Mouse (Mus musculus): ENCODE measurements around the gene Opa1.

The Opa1 gene

DNA sequence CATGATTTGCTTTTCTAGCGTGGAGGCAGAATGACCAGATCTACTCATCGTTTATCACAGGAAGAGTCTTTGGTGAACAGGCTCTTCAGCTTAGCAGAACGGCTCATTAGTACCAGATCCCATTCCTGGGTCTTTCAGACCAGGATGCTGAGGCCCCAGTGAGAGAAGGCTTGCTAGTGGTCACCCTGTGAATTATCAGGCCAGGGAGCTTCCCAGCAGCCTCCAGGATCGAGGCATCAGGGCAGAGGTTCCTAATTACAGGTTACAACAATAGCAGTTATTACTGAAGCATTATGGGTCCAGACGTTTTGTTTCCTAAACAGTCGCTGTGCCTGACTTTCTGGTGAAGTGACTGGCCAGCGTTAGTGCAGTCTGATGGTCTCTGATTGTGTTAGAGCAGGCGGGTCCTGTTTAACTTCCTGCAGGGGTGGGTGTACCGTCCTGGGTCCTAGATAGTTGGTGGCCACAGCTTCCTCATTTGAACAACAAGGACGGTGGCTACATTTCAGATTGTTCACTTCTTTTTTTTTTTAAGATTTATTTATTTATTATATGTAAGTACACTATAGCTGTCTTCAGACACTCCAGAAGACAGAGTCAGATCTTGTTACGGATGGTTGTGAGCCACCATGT is 110.2 kb downstream of the Opa1 start:
- no peak for DNase-seq (ENCODE audit: low spot score)

DNA sequence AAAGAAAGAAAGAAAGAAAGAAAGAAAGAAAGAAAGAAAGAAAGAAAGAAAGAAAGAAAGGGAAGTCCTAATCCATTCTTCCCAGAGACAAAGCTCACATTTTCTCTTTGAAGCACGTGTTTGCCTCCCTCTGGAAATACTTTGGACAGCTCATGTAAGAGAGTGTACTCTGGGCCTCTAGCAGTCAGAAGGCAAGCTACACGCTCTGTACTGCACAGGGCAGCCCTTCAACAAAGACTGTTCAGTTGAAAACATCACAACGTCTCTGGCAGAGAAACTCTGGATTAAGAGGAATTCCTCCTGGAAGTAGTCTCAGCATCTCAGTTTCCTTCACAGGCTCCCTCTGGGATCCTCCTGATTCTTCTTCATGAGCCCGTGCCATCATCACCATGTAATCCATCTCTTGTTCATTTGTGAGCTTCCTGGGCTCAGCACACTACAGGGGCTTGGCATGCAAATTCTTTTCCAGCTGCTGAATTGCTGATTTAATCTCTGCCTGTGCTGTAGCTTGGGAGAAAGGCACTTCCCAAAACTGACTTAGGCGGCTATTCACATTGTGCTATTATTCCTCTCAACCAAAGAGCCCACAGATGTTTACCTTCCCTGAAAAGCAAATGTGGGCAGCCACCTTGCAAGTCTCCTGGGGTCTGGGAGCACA is 114.0 kb downstream of the Opa1 start:
- DNase-seq (ENCODE audit: low spot score) = no peak

DNA sequence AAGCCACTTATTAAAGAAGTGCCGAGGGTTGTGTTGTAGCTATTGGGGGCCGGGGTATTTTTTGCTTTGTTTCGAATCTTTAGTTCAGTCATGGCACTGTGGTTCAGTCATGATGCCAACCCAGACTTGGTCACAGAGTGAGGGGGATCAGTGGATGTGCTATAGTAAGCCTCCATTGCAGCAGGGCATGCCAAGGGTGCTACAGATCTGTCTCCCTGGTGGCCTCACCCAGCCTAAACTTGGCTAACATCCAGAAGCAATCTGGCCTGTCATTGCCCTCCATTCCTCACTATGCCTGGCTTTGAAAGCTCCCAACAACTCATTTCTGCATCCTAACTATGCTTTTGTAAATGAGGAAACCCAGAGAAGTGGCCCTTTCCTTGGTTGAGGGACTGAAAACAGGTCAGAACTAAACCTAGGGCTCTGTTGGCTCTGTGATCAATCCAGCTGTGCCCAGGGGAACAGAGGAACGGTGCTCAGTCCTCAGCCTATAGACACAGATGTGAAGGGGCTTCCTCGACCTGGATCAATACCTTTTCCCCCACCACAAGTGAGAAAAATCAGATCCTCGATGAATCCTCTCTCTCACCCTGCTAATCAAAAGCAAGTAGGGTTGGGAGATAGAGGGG is 114.8 kb downstream of the Opa1 start:
- DNase-seq (ENCODE audit: low spot score) = no peak

DNA sequence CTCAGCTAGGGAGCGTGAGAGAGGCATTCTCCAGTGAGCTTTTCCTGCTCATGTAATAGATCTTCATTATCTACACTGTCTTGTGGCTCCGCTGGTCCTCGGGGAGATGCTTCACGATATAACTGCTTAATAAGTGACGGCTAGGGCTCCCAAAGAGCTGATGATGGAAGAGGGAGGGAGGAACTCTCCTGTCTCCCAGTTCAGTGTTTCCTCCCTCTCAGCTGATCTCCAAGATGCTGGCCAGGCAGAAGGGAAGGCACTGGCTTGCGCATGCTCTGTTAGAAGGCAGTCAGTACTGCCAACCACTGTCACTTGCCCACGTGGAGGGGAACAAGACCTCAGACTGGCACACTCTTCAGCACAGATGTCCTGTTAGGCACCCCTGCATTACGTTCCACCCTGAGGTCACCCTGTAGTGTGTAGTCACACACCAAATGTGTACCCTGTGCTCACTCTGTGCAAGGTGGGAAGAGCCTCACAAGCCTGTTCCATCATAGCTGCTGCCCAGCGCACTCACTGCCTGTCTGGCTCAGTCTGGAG is 115.4 kb downstream of the Opa1 start:
- no peak for DNase-seq (ENCODE audit: low spot score)
